Mouse (Mus musculus) liver, embryonic 14.5 days (tissue): ENCODE data around the gene Disp1.

Experiments used
- CTCF ChIP-seq: IDR thresholded peaks from 2 replicates; pipeline ENCODE4 v1.5.1; 2016; ENCODE audit warnings: antibody characterized with exemption, low read depth, control low read depth
- EP300 ChIP-seq: IDR thresholded peaks from 2 replicates; pipeline ENCODE4 v1.6.1; 2016; ENCODE audit warnings: antibody characterized with exemption, low read depth

- TF ChIP-seq CTCF (no peak), EP300 (no peak)
Measured at GRCm38 (mm10) chr1:183084085-183085050, 137.0 kb downstream of the Disp1 start.
